Mouse (Mus musculus): Measurements from ENCODE around the gene Map2k5.

The Map2k5 gene

DNA sequence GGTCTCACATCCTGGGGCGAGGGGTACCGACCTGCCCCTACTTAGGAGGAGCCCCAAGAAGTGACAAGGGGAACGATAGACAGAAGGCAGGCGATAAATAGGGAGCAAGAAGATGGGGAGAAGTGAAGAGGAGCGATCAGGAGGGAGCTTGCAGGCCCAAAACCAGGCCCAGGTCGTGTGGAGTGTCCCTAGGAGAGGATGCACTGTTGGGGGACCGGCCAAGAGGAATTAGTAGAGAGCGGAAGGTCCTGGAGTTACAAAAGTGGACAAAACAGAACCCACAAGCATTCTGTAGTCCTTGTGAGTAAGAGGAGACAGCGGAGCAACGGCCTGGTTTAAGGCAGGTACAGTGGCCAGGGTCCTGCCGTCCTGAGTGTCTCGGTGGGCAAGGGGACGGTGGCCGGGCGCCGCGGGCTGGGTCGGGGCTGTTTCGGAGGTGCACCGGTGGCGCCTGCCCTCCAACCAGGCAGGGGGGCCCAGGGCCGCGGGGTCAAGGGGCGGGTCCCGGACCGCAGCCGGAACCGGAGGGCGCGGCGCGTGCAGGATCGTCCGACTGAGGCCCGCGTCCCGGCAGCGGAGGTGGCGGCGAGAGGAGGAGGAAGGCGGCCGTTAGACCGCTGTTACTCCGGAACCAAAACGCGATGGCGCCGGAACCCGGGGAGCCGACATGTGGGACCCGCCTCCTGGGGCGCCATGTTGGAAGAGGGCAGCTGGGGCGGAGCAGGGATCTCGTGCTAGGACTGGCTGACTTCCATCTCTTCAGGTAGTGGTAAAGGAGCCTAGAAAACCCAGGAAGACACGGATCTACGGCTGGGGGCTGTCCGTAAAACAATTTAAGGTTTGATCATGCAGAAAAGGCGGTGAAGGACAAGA lies at the start of gene Map2k5:
Gene Map2k5, minus strand, starts transcription at position 633 of the 873 bp plus-strand sequence.
- DNase-seq (ENCODE audit: low spot score in 2 of 2): peak; percentile 84 to 85

DNA sequence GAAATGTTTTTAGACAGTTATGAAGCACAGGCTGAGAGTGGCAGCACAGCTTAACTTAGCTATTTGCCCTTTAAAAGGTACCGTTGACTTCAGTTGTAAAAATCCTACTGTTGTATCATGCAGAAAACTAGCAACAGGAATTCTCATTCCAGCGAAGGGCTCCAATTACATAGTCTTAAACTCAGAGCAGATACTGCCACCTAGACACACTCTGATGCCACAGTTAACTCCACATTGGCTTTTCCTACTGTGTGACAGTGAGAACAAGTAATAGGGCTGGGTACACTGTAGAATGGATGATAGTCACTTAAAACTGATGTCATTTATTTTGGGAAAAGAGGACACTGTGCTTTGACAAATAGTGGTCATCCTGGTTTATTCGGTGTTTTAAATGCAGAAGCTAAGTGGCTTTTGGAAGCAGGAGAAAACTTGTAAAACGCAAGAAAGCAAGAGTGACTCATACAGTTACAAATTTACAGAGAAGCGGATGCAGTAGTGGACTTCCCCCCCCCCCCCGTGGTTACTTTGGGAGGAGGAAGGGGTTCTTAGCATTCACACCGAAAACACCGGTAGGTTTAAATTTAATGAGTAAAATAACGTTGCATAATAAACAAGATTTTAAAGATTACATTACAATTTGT lies 43.5 kb upstream of the Map2k5 start:
- no peak for DNase-seq (ENCODE audit: low spot score in 2 of 2)

DNA sequence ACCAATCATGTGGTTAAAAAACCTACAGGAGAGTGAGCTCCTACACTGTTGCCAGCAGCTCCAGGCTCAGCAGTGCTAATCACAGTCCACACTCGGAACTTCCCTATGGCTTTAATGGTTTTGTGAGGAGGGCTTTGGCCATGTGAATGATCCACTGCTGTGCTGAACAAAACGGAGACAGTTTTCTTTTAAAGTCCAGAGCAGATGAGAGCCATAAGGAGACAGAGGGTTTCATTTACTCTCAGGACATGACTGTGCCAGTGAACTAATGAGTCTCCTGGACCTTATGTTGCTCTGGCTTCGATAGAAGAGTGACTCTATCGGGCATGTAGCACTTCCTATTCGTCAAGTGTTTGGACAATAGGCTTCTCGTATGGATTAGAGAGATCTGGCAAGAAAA lies 42.7 kb upstream of the Map2k5 start:
- no peak for DNase-seq (ENCODE audit: low spot score in 2 of 2)

DNA sequence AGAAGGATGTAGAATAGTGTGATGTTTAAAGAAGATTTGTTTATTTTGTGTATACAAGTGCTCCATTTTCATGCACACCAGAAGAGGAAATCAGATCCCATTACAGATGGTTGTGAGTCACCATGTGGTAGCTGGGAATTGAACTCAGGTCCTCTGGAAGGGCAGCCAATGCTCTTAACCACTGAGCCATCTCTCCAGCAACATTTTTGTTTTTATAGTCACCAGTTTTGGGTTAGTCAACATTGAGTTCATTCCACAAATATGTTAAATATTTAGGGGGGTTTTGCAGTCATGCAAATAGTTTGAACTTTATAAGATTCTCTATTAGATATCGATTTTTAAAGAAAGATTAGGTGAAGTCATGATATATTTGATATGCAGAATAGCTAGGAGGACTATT lies 22.5 kb upstream of the Map2k5 start:
- DNase-seq (ENCODE audit: low spot score in 2 of 2): no peak

DNA sequence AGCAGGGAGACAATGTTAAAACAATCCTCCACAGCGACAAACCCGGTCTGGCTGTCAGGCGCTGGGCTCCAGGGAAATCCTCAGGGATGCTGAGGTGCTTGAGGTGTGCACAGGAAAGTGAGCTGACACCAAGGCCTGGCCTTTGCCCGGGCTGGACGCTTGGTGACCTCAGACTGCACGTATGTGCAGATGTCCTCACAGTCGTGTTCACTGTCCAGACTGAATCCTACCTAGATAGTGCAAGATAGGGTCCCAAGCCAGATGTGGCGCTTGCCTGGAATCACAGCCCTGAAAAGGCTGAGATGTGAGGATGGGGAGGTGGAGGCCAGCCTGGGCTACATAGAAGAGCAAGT lies 21.7 kb upstream of the Map2k5 start:
- DNase-seq (ENCODE audit: low spot score in 2 of 2): no peak

DNA sequence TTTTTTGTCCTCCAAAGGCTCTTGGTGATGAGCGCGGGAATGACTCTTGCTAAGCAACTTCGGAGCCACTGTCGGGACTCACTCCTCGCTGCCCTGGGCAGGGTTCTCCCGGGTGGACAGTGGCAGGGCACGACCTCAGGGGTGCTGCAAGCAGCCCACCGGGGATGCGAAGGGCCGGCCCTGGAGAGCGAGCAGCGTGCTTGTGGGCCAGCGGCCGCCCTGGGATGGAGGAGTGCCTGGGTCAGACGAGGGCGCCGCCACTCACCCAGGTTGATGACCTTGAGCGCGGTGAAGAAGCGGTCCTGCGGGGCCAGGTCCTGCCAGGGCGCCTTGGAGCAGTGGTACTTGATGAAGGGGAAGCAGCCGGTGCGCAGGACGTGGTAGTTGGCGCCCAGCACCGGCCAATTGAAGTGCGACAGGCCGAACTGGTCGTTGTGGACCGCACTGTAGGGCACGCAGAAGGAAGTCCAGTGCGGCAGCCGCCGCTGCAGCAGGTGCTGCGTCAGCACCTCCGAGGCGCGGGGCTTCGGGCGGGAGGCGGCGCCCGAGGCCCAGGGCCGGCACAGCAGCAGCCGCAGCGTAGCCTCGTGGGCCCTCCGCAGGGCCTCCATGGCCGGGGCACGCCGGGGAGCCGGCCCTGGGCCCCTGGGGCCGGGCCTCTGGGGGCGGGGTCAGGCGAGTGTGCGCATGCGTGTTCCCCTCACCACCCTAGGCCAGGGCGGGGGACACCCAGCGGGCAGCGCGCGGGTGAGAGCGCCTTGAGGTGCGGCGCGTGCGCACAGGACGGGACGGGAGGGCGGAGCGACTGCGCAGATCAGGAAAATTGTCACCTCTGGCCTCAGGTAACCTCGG lies 21.1 kb upstream of the Map2k5 start, which contains the start of gene 2300009A05Rik:
Gene 2300009A05Rik, minus strand, starts transcription at position 636 of the 852 bp plus-strand sequence.
- DNase-seq (ENCODE audit: low spot score in 2 of 2): peak; percentile 88 to 90

DNA sequence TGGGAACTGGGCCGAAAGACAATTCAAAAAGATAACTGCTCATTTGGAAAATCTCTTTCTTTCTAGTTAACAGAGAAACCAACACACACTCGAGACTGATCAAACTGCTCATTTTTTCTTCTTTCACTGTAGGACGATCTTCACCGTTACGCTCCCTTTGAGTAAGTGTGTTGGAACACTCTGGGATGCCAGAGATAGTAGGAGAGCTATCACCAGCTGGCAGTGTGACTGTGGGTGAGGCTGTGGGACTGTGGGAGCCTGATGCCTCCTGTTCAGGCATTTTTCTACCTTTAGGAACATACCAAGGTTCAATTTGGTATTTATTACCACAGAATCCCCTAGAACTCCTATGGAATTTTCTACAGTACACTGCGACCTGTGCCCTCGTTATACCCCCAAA lies 17.9 kb upstream of the Map2k5 start:
- peak in 1 of 2 experiments; percentile 25 for DNase-seq (ENCODE audit: low spot score in 2 of 2)

DNA sequence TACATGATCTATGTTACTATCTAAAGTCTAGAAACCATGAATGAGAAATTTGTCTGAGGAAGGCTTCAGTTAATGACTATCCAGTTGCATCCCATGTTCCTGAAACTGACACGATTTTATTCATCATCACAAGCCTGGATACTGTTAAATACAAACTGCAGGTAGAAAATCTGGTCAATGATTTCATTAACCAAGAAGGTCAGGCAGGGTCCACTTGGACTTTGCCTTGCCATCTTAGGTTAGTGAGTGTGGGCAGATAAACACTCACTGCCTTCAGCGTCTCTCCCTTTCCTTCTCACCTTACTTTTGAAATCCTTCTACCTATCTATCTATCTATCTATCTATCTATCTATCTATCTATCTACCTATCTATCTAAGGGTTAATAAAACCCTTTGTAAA lies 13.6 kb upstream of the Map2k5 start:
- DNase-seq (ENCODE audit: low spot score in 2 of 2): no peak

DNA sequence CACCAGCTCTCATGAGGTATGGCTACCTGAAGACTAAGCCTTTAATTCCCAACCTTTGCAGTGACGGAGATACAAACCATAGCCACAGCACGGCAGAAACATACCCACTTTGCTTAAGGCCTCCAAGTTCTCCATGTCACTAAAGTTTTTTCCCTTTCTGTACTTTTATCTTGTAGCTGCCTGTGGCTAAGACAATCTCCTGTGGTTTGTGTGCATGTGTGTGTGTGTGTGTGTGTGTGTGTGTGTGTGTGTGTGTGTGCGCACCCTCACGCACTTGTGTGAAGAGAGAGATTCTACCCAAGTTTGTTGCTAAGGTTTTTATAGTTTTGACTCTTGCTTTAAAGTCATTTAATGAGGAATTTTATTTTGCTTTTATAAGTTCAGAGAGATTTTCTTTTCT lies 5.1 kb upstream of the Map2k5 start:
- no peak for DNase-seq (ENCODE audit: low spot score in 2 of 2)

DNA sequence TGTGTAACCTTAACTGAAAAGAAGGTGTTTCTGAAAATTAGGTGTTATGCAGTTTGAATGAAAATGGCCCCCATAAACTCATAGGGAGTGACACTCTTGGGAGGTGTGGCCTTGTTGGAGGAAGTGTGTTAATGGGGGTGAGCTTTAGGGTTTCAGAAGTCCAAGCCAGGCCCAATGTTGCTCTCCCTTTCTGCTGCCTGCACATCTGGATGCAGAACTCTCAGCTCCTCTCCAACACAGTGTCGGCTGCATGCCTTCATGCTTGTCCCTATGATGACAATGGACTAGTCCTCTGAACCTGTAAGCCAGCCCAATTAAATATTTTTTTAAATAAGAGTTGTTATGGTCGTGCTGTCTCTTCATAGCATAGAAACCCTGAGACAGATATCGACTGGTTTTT lies 2.6 kb upstream of the Map2k5 start:
- no peak for DNase-seq (ENCODE audit: low spot score in 2 of 2)

DNA sequence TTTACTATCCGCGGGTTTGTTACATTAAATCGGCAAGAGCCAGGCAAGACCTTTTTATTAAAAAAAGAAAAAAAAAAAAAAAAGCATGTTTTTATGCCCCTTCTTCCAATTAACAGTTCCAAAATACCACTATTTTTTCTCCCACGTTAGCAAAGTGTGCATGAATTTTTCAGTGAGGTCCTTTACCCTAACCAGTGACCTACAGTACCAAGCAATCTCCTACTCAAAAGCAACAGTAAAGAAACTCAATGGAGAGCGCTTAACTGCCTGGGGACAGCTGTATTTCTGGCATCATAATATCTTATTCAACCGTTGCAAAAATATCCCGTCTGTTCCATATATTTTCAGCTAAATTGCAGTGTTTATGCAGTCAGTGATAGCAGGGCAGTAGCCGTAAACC lies 472 bp upstream of the Map2k5 start:
- no peak for DNase-seq (ENCODE audit: low spot score in 2 of 2)

DNA sequence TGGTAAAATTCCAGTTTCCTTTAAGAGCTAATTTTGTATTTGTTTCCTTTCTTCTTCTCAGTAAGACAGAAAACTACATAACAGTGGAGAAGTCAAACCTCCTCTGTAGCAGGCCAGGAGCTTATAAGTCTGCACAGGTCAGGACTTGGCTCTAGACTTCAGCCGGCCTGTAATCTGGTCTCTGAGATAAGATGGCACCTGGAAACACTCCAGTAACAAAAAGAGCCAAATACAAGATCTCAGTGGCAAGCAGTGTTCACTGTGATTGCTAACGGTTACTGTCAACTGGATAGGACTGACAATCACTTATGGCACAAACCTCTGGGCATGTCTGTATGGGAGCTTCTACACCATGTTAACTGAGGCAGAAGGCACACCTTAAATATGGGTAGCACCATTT lies 4.4 kb downstream of the Map2k5 start:
- no peak for DNase-seq (ENCODE audit: low spot score in 2 of 2)

DNA sequence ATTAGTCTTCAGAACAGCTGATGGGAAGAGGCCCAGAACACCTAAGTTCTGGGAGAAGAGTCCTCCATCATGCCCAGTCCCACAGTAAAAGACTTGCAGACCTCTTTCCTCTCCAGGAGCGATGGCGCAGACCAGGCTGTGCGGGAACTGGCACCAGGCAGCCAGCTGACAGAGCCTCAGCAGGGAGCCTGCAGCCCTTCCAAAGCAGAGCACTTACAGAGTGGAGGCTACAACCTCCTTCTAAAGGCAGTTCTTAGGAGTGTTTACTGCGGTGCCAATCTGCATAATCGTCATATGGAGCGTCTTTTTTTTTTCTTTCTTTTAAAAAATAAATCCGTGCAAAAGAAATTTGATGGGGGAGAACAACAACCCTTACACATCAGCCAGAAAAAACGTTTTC lies 5.2 kb downstream of the Map2k5 start:
- no peak for DNase-seq (ENCODE audit: low spot score in 2 of 2)

DNA sequence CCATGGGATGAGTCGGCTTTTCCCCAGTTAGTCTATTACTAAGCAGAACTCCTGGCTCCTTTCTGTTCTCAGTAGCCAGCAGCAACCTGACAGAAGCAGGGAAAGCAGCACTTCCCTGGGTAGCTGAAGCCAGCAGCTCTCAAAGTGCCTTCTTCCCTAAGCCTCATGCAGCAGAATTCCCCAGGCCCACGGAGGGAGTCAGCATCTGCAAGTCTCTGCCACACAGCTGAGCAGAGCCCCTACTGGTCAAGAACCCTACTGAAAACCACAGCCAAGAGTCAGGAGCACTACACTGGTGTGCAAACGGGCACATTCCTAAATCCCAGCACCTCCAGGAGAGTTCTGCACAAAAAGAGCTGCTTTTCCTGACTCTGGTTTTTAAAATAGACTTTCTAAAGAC lies 17.3 kb downstream of the Map2k5 start:
- DNase-seq (ENCODE audit: low spot score in 2 of 2): no peak

DNA sequence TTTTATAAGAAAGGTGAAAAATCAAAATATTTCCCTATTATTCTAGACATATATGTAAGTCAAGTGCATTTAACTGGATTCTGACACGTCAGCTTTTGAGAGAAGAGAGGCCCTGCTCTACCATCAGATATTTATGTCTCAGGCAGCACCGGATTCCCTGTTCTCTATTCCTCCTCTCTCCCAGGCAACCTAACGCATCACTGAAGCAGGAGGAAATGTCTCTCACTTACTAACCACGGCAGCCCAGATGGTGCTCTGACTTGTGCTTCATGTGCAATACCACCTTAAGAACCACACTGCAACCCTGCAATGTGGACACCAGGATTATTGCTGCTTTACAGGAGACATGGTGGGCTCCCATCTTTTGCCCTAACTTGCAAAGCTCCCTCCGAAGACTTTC lies 18.7 kb downstream of the Map2k5 start:
- DNase-seq (ENCODE audit: low spot score in 2 of 2): no peak

DNA sequence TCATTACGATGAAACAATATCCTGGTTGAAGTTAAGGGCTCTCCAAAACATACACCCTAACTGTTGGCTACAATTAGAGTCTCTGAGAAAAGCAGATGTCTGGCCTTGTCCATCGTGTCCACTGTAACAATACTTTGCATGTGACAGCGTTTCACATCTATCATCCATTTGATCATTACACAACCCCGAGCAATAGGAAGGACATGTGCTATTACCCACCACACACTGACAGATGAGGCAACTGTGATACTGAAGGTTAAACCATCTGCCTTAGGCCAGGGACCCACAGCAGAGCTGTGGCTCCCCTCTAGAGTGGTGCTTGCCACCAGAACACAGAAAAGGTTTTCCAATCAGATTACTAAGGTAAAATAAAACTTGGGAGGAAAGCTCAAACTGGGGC lies 21.0 kb downstream of the Map2k5 start:
- no peak for DNase-seq (ENCODE audit: low spot score in 2 of 2)

DNA sequence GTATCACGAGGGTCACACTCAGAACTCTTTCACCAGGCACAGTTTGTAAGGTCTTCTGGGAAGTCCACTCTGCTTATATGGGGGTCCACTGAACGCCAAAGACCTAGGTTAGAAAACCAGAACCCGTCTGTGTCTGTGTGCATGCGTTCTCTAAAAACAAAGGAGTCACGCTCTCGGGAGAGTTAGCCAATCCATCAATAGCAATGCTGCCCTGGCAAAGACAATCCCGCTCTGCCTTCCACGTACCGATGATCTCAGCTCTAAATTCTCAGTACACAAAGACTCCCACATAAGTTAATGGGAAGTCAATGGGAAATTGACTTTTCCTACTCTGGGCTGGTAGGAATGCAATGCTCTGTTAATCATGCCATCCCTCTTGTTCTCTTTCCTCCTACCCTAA lies 21.4 kb downstream of the Map2k5 start:
- DNase-seq (ENCODE audit: low spot score in 2 of 2): no peak

DNA sequence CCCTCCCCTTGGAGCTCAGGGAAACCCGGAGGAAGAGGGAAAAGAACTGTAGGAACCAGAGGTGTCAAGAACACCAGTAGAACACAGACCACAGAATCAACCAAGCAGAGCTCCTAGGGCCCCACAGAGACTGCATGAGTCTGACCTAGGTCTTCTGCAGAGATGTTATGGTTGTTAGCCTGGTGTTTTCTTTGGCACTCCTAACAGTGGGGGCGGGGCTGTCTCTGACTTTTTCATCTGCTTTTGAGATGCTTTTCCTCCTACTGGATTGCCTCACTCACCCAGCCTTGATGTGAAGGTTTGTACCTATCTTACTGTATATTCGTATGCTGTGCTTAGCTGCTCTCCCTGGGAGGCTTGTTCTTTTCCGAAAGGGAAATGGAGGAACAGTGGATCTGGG lies 23.5 kb downstream of the Map2k5 start:
- no peak for DNase-seq (ENCODE audit: low spot score in 2 of 2)

DNA sequence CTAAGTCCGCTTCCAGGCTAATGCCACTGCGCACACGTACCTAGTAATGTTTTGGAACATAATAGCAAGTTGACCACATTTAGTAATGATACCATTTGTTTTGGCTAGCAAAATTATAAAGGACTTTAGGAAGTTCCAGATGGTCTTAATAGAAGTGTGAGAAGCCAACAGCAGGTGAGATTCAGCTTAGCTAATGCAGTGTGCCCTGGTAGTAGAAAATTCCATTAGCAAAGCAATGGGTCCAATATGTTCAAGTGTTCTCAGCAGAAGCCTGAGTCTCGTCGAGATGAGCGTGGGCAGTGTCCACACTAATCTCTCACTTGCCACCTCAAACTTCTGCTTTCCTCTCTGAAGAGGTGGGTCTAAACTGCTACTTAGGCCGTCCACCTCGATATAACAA lies 27.7 kb downstream of the Map2k5 start:
- DNase-seq (ENCODE audit: low spot score in 2 of 2): no peak

DNA sequence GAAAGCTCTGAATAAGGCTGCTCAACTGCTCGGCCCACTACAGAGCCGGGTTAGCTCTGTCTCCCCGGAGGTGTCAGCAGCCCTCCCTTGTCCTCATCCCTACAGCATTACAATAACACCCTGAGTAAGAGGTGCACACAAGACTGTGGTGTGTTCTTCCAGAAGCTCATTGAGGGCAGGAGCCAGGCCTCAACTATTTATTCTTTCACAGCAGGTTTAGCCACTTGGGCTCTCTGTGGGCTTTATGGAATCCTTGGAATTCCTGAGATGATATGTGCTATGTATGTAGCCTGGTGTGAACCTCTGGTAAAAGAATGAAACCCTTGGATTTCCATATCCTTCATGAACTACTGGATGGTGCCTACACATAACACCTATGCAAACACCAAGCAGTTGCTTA lies 28.5 kb downstream of the Map2k5 start:
- no peak for DNase-seq (ENCODE audit: low spot score in 2 of 2)

DNA sequence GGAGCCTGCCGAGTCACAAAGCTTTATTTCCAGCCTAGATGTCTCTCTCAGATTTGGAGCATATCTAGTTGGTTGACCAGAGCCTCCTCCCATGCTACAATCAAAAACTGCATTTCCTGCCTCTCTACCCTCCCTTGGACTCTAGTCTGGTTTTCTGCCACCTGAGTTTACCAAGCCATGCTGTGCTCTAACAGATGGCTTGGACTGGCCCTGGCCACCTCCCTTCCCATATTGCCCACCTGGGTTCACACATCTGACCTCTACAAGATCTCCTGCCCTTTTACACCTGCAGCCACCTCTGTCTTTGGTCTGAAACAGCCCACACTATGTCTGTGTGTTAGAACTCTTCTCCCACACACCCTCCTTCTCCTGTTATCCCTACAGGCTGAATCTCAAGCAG lies 29.6 kb downstream of the Map2k5 start:
- no peak for DNase-seq (ENCODE audit: low spot score in 2 of 2)

DNA sequence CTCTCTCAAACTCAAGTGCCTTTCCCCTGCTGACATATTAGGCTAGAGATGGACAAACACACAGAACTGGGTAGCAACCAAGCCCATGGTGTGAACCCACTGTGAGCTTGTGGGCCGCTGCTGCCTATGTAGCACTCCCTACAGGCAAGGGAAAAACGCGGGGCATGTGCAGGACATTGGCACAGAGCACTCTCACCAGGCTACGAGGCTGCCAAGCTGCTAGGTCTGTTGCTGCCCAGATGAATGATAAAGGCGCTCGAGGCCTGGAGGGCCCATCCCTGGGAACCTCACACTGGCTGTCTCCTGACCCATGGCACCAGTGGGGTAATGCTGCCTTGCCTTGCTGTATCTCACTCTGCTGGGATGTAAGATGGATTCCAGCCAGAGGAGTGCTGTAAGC lies 31.7 kb downstream of the Map2k5 start:
- no peak for DNase-seq (ENCODE audit: low spot score in 2 of 2)

DNA sequence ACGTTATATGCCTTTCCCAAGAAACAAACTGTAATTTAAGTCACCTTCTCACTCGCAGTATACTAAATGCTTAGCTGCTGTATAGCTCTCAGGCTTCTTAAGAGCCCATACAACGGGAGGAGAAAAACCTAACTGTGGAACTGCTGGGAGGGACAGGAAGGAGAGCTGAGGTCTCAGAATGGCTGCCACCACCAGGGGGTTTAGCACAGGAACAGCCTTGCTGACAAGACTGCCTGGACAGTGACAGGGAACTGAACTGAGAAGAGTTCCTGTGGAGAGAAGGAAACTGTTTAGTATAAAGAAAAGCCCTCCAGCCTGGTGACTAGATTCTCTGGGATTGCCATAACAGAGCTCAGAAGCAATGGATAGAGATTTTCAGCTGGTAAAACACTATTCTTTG lies 35.9 kb downstream of the Map2k5 start:
- DNase-seq (ENCODE audit: low spot score in 2 of 2): no peak
